Mouse (Mus musculus) hindbrain, embryonic 11.5 days (tissue): ENCODE measurements around the gene Grb2. TPM values are rescaled to one million over a fixed set of nuclear protein-coding genes. Genes with fewer than 3 reads are reported as not detected.

Experiments used
- ATAC-seq: fragments of 200-750 bp; cut with Nextera tagmentation; 2 replicates; pipeline ENCODE4 v1.8.0; 2017; ENCODE audit warnings: mild to moderate bottlenecking, moderate TSS enrichment, moderate library complexity; ENCODE audit not compliant: low FRiP score
- DNase-seq: peaks from one replicate; pipeline ENCODE4 v3.0.0-alpha.2; 2015; ENCODE audit warnings: low spot score
- H3K27ac ChIP-seq: fragments of 300-500 bp; sonication (generic); 2 replicates; pipeline ENCODE4 v1.5.1; 2014; ENCODE audit warnings: mild to moderate bottlenecking, low read depth, low read length
- H3K27me3 ChIP-seq: fragments of 300-500 bp; sonication (generic); 2 replicates; pipeline ENCODE4 v1.6.1; 2014; ENCODE audit warnings: mild to moderate bottlenecking, low read length, moderate library complexity, mixed read lengths; ENCODE audit not compliant: control insufficient read depth, insufficient read depth
- H3K36me3 ChIP-seq: fragments of 300-500 bp; sonication (generic); 2 replicates; pipeline ENCODE4 v1.6.1; 2014; ENCODE audit warnings: mild to moderate bottlenecking, low read length, moderate library complexity, mixed read lengths; ENCODE audit not compliant: control insufficient read depth, insufficient read depth
- H3K4me1 ChIP-seq: fragments of 300-500 bp; sonication (generic); replicated peaks from 2 replicates; pipeline ENCODE4 v1.6.1; 2014; ENCODE audit warnings: low read length, mixed read lengths; ENCODE audit not compliant: control insufficient read depth, insufficient read depth
- H3K4me2 ChIP-seq: fragments of 300-500 bp; sonication (generic); replicated peaks from 2 replicates; pipeline ENCODE4 v1.6.1; 2014; ENCODE audit warnings: mild to moderate bottlenecking, low read depth, low read length
- H3K4me3 ChIP-seq: fragments of 300-500 bp; sonication (generic); 2 replicates; pipeline ENCODE4 v1.5.1; 2014; ENCODE audit warnings: low read depth, low read length
- H3K9ac ChIP-seq: fragments of 300-500 bp; sonication (generic); 2 replicates; pipeline ENCODE4 v1.6.1; 2014; ENCODE audit warnings: low read depth, low read length
- H3K9me3 ChIP-seq: fragments of 300-500 bp; sonication (generic); 2 replicates; pipeline ENCODE4 v1.6.1; 2016; ENCODE audit warnings: low read length; ENCODE audit not compliant: control insufficient read depth
- WGBS: fragments of 180-500 bp; shearing (Covaris S2); extraction: QIAGEN DNeasy Blood & Tissue Kit; methylation state at CpG from one replicate; pipeline ENCODE4 v1.1.7; 2014; 5-methylcytosine and 5-hydroxymethylcytosine counted together
- polyA plus RNA-seq: library from polyadenylated mRNA; unstranded; fragments of >200 nt; fragmentation: Nextera tagmentation; extraction: Ambion mirVana; gene quantifications from 2 replicates; pipeline ENCODE4 v1.2.1, GENCODE M21; 2014

Grb2 gene
- polyA plus RNA-seq, 1 experiment from 2014 or later = 79.2 TPM

DNA sequence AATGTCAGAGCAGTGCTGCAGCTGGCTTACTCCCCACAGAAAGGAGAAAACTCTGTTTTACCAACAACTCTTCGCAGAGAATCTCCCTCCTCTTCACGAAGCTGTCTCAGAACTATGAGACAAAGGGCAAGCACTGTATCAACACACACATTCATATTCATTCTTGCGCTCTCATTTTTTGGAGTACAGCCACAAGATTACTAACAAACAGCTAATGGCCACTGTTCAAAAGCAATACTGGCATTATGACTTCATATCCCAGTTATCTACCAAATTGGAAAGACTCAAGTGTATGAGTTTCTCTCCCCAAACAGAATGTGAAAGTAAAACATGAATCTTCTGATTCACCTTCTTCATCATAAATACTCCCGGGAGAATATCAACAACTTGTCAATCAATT lies 11.9 kb downstream of the Grb2 start:
- no peak overlapping the region for H3K4me3 ChIP-seq
- 0 out of 2 replicates have a peak, but pooled peaks cover 3% of the 10 kb centered on the region for H3K4me1 ChIP-seq
- DNase-seq (no peak), ATAC-seq (no peak)
- WGBS = 91% methylated on average over 4 of the region's 4 CpGs
- no peaks in the 10 kb centered on the region for H3K27me3 ChIP-seq
- peaks cover 4% of the 10 kb centered on the region; the same call in 1 of the 2 replicates for H3K36me3 ChIP-seq
- H3K27ac ChIP-seq = no peak overlapping the region
- no peak overlapping the region for H3K9ac ChIP-seq
- H3K4me2 ChIP-seq = no peak overlapping the region
- no peaks in the 10 kb centered on the region for H3K9me3 ChIP-seq

GRCm38 (mm10) chr11:115693979-115694578 lies 14.3 kb downstream of the Grb2 start:
- Histone ChIP-seq H3K36me3 (peaks cover 4% of the 10 kb centered on the region; the same call in 1 of the 2 replicates), H3K4me3 (no peak overlapping the region), H3K4me1 (no peaks in the 10 kb centered on the region), H3K4me2 (no peak overlapping the region), H3K9me3 (no peaks in the 10 kb centered on the region), H3K9ac (no peak overlapping the region), H3K27me3 (no peaks in the 10 kb centered on the region), H3K27ac (no peak overlapping the region)
- 93% methylated on average over 12 of the region's 12 CpGs for WGBS
- ATAC-seq (no peak), DNase-seq (no peak)

- no peak overlapping the region for H3K9ac ChIP-seq
- WGBS = 78% methylated on average over 5 of the region's 5 CpGs
- no peak overlapping the region for H3K4me3 ChIP-seq
- H3K4me1 ChIP-seq = no peaks in the 10 kb centered on the region
- ATAC-seq (no peak), DNase-seq (no peak)
- no peaks in the 10 kb centered on the region for H3K27me3 ChIP-seq
- peaks cover 4% of the 10 kb centered on the region; the same call in 1 of the 2 replicates for H3K36me3 ChIP-seq
- H3K9me3 ChIP-seq = no peaks in the 10 kb centered on the region
- no peak overlapping the region for H3K27ac ChIP-seq
- H3K4me2 ChIP-seq = no peak overlapping the region
These were observed 15.6 kb downstream of the Grb2 start for GRCm38 (mm10) chr11:115692800-115693199.

GRCm38 (mm10) chr11:115691976-115692375 lies 16.4 kb downstream of the Grb2 start:
- DNase-seq = no peak
- no peak for ATAC-seq
- Histone ChIP-seq H3K27me3 (no peaks in the 10 kb centered on the region), H3K4me1 (no peaks in the 10 kb centered on the region), H3K4me3 (no peak overlapping the region), H3K27ac (no peak overlapping the region), H3K9ac (no peak overlapping the region), H3K9me3 (no peaks in the 10 kb centered on the region), H3K4me2 (no peak overlapping the region), H3K36me3 (no peaks in the 10 kb centered on the region)
- WGBS = 90% methylated on average over 2 of the region's 2 CpGs

- Histone ChIP-seq H3K27ac (no peak overlapping the region), H3K9me3 (no peaks in the 10 kb centered on the region), H3K4me1 (no peaks in the 10 kb centered on the region), H3K36me3 (no peaks in the 10 kb centered on the region), H3K27me3 (no peaks in the 10 kb centered on the region), H3K9ac (no peak overlapping the region), H3K4me3 (no peak overlapping the region), H3K4me2 (no peak overlapping the region)
- 90% methylated on average over 5 of the region's 5 CpGs for WGBS
- DNase-seq (no peak), ATAC-seq (no peak)
These were observed 16.9 kb downstream of the Grb2 start for GRCm38 (mm10) chr11:115691511-115691910.

GRCm38 (mm10) chr11:115691013-115691412 lies 17.4 kb downstream of the Grb2 start:
- no peak for ATAC-seq
- Histone ChIP-seq H3K4me2 (no peak overlapping the region), H3K4me1 (no peaks in the 10 kb centered on the region), H3K9me3 (no peaks in the 10 kb centered on the region), H3K27ac (no peak overlapping the region), H3K4me3 (no peak overlapping the region), H3K9ac (no peak overlapping the region), H3K27me3 (no peaks in the 10 kb centered on the region), H3K36me3 (no peaks in the 10 kb centered on the region)
- WGBS = 92% methylated on average over 5 of the region's 5 CpGs
- DNase-seq = no peak

DNA sequence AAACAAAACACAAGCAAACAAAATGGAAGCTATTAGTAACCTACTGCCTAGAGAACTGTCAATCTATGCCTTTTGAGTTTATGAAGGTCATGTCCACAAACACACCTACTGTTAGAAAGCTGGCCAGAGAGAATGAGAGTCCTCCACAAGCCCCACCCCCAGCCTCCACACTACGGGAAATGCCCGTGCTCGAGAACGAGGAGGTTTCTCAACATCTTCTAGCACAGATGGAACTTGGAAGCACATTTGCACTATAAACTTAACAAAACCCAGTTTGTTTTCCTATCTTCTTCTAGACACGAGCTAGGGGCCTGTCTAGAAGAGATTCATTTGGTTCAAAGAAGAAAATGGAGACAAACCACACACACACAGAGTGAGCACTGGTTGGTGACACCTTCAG lies 18.0 kb downstream of the Grb2 start:
- 98% methylated on average over 5 of the region's 5 CpGs for WGBS
- Histone ChIP-seq H3K4me1 (no peaks in the 10 kb centered on the region), H3K27me3 (no peaks in the 10 kb centered on the region), H3K9ac (no peak overlapping the region), H3K9me3 (no peaks in the 10 kb centered on the region), H3K4me2 (no peak overlapping the region), H3K36me3 (no peaks in the 10 kb centered on the region), H3K4me3 (no peak overlapping the region), H3K27ac (no peak overlapping the region)
- ATAC-seq (no peak), DNase-seq (no peak)

DNA sequence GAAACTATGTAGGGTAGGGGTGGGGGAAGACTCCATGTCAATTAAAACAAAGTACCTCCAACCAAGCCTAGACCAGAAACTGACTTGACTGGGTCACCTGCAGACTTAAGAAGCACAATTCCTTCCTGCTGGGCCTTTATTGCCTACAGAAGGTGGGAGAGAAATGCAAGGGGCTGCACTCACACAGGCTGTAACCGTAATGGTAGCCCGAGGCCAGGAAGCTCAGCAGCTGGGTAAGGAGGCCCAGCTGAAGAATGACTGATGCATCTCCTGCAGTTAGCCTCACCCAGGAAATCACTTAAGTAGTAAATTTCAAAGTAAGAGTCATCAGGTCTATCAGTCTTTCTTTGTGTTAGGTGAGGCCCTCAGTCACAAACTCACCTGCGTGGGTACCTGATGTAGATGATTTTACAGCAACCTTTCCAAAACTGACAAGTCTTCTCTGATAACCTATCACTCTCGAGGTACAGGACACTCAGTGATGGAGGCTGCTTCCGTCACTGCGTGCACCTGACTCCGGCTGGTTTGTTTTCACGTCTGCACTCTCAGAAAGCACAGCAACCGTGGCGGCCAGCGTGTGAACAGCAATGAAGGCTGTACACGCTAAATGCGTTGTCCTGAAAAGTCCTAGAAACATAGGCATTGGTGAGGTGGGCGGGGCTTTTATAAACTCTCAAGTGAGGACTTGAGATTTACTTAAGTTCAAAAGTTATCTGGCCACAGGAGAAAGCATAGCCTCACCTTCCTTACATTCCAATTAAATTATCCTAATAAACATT lies 19.1 kb downstream of the Grb2 start:
- no peak for ATAC-seq
- WGBS = 97% methylated on average over 14 of the region's 14 CpGs
- Histone ChIP-seq H3K4me2 (no peak overlapping the region), H3K4me3 (no peak overlapping the region), H3K36me3 (no peaks in the 10 kb centered on the region), H3K9ac (no peak overlapping the region), H3K4me1 (no peaks in the 10 kb centered on the region), H3K27ac (no peak overlapping the region), H3K9me3 (no peaks in the 10 kb centered on the region), H3K27me3 (no peaks in the 10 kb centered on the region)
- no peak for DNase-seq

DNA sequence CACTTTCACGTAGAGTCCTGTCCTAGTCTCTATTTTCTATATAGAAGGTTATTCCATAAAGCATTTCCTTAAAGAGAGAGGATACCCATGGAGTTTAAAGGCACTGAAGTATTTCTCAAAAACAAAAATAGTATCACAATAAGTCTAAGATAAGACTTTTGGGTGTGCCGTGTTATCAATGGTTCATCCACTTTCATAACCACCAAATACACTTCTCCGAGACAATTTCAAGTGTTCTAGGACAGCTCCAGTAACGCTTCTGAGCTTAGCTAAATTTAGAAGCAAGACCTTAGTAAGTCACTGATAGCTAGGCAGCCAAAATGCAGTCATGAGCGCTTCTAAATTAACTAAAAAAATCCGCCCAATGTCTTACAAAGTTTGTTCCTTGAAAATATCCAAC lies 22.0 kb downstream of the Grb2 start:
- Histone ChIP-seq H3K27ac (no peak overlapping the region), H3K9ac (no peak overlapping the region), H3K27me3 (no peaks in the 10 kb centered on the region), H3K4me3 (no peak overlapping the region), H3K9me3 (no peaks in the 10 kb centered on the region), H3K4me1 (no peaks in the 10 kb centered on the region), H3K4me2 (no peak overlapping the region), H3K36me3 (no peaks in the 10 kb centered on the region)
- DNase-seq = no peak
- no peak for ATAC-seq
- 91% methylated on average over 6 of the region's 6 CpGs for WGBS
